Mouse (Mus musculus) myocyte (in vitro differentiated cells): ENCODE results near the gene Kif18a. TPM values are rescaled to one million over a fixed set of nuclear protein-coding genes. Genes with fewer than 3 reads are reported as not detected.

Experiments used
- H3K27me3 ChIP-seq: one replicate; pipeline ENCODE4 v1.6.1; 2011; ENCODE audit not compliant: control insufficient read depth, insufficient read depth, insufficient read length
- H3K36me3 ChIP-seq: one replicate; pipeline ENCODE4 v1.6.1; 2011; ENCODE audit not compliant: control insufficient read depth, insufficient read depth
- H3K4me2 ChIP-seq: one replicate; pipeline ENCODE4 v1.6.1; 2011; ENCODE audit warnings: low read depth, control low read depth
- H3K4me3 ChIP-seq: one replicate; pipeline ENCODE4 v1.5.1; 2011; ENCODE audit warnings: mild to moderate bottlenecking, control low read depth, moderate library complexity
- H3K79me2 ChIP-seq: one replicate; pipeline ENCODE4 v1.6.1; 2011; ENCODE audit not compliant: control insufficient read depth, insufficient read depth
- H3ac ChIP-seq: one replicate; pipeline ENCODE4 v1.6.1; 2011; ENCODE audit not compliant: control insufficient read depth, insufficient read length
- CEBPB ChIP-seq: IDR thresholded peaks from 2 replicates; pipeline ENCODE4 v1.6.1; 2011; ENCODE audit warnings: mild to moderate bottlenecking, moderate library complexity; ENCODE audit not compliant: poor library complexity, insufficient read depth, severe bottlenecking
- E2F4 ChIP-seq: IDR thresholded peaks from one replicate; pipeline ENCODE4 v1.6.1; 2011; ENCODE audit warnings: mild to moderate bottlenecking, control low read depth, moderate library complexity; ENCODE audit not compliant: insufficient read depth
- MAX ChIP-seq: IDR thresholded peaks from one replicate; pipeline ENCODE4 v1.6.1; 2011; ENCODE audit warnings: low read depth, mild to moderate bottlenecking, control low read depth
- MYOD1 ChIP-seq, 3 experiments: IDR thresholded peaks; one replicate each; pipeline ENCODE4 v1.6.1; 2011; ENCODE audit warnings: control low read depth in 2 of 3, low read depth in 2 of 3, mild to moderate bottlenecking in 2 of 3, moderate library complexity in 1 of 3; ENCODE audit not compliant: insufficient read length in 2 of 3, control insufficient read depth in 1 of 3
- MYOG ChIP-seq, 3 experiments: IDR thresholded peaks; one replicate each; pipeline ENCODE4 v1.6.1; 2011; ENCODE audit warnings: control low read depth in 2 of 3, low read depth in 2 of 3, mild to moderate bottlenecking in 2 of 3; ENCODE audit not compliant: insufficient read length in 2 of 3, control insufficient read depth in 1 of 3, insufficient read depth in 1 of 3
- POLR2A ChIP-seq: IDR thresholded peaks from one replicate; pipeline ENCODE4 v1.6.1; 2011; ENCODE audit warnings: low read depth, mild to moderate bottlenecking, control low read depth, moderate library complexity; ENCODE audit not compliant: insufficient read length
- POLR2AphosphoS2 ChIP-seq: IDR thresholded peaks from one replicate; pipeline ENCODE4 v1.6.1; 2011; ENCODE audit warnings: low read depth, control low read depth; ENCODE audit not compliant: insufficient read length
- REST ChIP-seq: IDR thresholded peaks from one replicate; pipeline ENCODE4 v1.6.1; 2011; ENCODE audit warnings: mild to moderate bottlenecking, control low read depth, moderate library complexity; ENCODE audit not compliant: insufficient read depth, insufficient read length
- SRF ChIP-seq: IDR thresholded peaks from one replicate; pipeline ENCODE4 v1.6.1; 2011; ENCODE audit warnings: low read depth; ENCODE audit not compliant: control insufficient read depth, insufficient read length
- TCF12 ChIP-seq: IDR thresholded peaks from one replicate; pipeline ENCODE4 v1.6.1; 2011; ENCODE audit warnings: mild to moderate bottlenecking, control low read depth; ENCODE audit not compliant: poor library complexity, insufficient read depth, severe bottlenecking
- TCF3 ChIP-seq: IDR thresholded peaks from one replicate; pipeline ENCODE4 v1.6.1; 2011; ENCODE audit warnings: low read depth, control low read depth; ENCODE audit not compliant: insufficient read length
- USF1 ChIP-seq: IDR thresholded peaks from one replicate; pipeline ENCODE4 v1.6.1; 2011; ENCODE audit warnings: low read depth, mild to moderate bottlenecking, control low read depth, moderate library complexity
- polyA plus RNA-seq: library from polyadenylated mRNA; unstranded; fragments of >200 nt; fragmentation: generic; extraction: Trizol; gene quantifications from one replicate; pipeline ENCODE4 v1.2.1, GENCODE M21; 2012; ENCODE audit warnings: missing spikeins

Gene Kif18a
- polyA plus RNA-seq, 1 experiment: 1.6 TPM

DNA sequence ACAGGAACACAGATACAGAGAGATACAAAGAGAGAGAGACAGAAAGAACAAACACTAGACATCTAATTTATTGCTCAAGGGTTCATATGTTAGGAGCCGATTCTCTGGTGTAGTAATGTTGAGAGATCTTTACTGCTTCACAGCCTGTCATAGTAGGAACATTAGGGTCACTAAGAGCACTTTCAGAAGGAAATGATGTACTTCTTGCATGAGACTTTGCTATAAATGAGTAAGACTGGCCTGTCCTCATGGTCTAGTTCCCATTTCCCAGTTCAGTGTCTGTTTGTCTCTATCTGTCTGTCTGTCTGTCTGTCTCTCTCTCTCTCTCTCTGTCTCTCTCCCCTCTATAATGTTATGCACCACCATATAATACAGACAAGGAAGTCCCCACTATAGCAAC, 7.4 kb upstream of the Kif18a start:
- Histone ChIP-seq H3K4me3 (no peak overlapping the region), H3K36me3 (no peaks in the 10 kb centered on the region), H3K4me2 (no peak overlapping the region), H3ac (no peak overlapping the region), H3K79me2 (no peaks in the 10 kb centered on the region), H3K27me3 (no peaks in the 10 kb centered on the region)
- TF ChIP-seq MYOD1 (IDR thresholded peaks at IDR 0.05; ENCODE audit: control insufficient read depth in 1 of 3, insufficient read length in 2 of 3, low read depth in 2 of 3) (no peak), TCF3 (no peak), E2F4 (no peak), SRF (no peak), USF1 (no peak), CEBPB (no peak), MYOG (IDR thresholded peaks at IDR 0.05; ENCODE audit: control insufficient read depth in 1 of 3, insufficient read depth in 1 of 3, insufficient read length in 2 of 3, low read depth in 2 of 3) (no peak), MAX (no peak), POLR2AphosphoS2 (no peak), POLR2A (no peak), REST (no peak), TCF12 (no peak)

DNA sequence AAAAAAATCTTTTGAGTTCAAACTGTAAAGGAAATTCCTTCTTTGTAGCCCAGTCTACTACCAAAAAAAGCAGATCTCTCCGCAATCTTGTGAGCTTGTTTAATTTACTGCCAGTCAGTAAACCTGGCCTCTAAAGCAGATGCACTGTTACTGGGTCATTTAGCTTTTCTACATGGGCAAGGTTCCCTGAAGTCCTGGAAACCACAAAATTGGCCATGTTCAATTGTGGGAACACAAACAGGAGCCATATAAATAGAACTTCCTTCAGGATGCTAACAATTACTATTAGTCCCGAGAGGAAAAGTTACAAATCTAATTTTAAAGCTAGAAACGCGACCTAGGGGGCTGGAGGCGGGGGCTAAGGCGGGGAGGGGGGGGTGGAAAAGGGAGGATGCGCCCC, 2.9 kb upstream of the Kif18a start:
- peak overlapping the region; percentile 50 for H3K4me2 ChIP-seq
- H3K79me2 ChIP-seq: peaks cover 17% of the 10 kb centered on the region
- no peaks in the 10 kb centered on the region for H3K36me3 ChIP-seq
- no peak overlapping the region for H3ac ChIP-seq
- TF ChIP-seq TCF12 (no peak), E2F4 (no peak), CEBPB (no peak), POLR2A (no peak)
- no peaks in the 10 kb centered on the region for H3K27me3 ChIP-seq
- peak overlapping the region; percentile 42 for H3K4me3 ChIP-seq

DNA sequence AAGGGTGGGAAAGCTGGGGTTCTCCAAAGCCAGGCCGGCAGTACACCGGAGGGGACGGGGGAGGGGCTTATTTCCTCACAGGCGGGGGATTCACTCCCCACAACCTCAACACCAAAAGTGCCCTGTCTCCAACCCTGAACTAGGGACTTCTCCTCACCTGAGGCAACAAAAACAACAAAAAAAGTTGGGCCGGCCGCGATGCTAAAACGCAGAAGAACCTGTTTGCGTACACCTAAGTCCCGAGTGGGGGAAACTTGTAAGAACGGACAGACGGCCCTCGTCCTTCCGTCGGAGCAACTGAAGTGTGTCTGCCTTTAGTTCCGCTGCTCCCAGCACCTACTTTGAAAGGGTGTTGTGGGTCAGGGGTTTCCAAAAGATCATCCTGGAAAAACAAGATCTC, 2.5 kb upstream of the Kif18a start:
- Histone ChIP-seq H3ac (no peak overlapping the region), H3K4me3 (peak overlapping the region; percentile 42), H3K36me3 (no peaks in the 10 kb centered on the region), H3K79me2 (peaks cover 21% of the 10 kb centered on the region), H3K27me3 (no peaks in the 10 kb centered on the region), H3K4me2 (peak overlapping the region; percentile 50)
- TF ChIP-seq TCF3 (no peak), SRF (no peak), MYOD1 (IDR thresholded peaks at IDR 0.05; ENCODE audit: control insufficient read depth in 1 of 3, insufficient read length in 2 of 3, low read depth in 2 of 3) (no peak), POLR2A (peak; percentile 21), REST (no peak), USF1 (no peak), MAX (no peak), CEBPB (no peak)

DNA sequence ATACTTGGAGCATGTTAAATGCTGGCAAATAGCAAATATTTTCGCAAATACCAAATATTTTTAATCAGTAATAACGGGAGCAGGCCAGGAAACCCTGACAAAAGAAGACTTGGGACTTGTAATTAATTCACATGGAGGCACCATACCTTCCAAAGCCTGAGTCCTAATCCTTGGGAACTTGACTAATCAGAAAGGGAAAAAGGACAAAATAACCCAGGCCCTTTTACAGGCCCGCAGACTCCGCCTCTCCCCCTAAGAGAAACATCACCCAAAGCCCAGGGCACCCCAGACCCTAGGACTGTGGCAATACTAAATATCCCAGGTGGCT, 302 bp upstream of the Kif18a start:
- H3K4me2 ChIP-seq: peak overlapping the region; percentile 91
- peak overlapping the region; percentile 91 for H3ac ChIP-seq
- H3K79me2 ChIP-seq: peaks cover 41% of the 10 kb centered on the region
- no peaks in the 10 kb centered on the region for H3K27me3 ChIP-seq
- no peaks in the 10 kb centered on the region for H3K36me3 ChIP-seq
- peak overlapping the region; percentile 84 for H3K4me3 ChIP-seq
- TF ChIP-seq MAX: no peak
- TF ChIP-seq POLR2A: no peak
- no peak for TF ChIP-seq MYOG (IDR thresholded peaks at IDR 0.05; ENCODE audit: control insufficient read depth in 1 of 3, insufficient read depth in 1 of 3, insufficient read length in 2 of 3, low read depth in 2 of 3)

DNA sequence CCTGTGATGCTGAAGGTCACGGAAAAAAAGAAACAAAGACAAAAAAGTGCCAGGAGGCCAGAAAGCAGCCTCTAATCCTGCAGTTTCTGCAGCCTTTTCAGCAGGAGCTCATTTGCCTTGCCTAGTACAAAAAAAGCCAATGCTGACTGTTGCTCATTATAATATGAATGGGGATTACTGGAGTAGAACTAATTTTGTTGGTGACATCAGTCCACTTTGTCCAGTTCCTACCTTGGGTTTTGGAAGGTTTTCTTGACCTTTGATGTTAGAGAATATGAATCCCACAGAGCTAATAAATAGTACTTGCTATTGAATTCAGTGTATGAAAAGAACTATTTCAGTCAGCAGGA, 778 bp downstream of the Kif18a start:
- H3K4me3 ChIP-seq: peak overlapping the region; percentile 84
- H3K79me2 ChIP-seq: peaks cover 52% of the 10 kb centered on the region
- H3K4me2 ChIP-seq: peak overlapping the region; percentile 69
- H3ac ChIP-seq: peak overlapping the region; percentile 91
- no peaks in the 10 kb centered on the region for H3K36me3 ChIP-seq
- no peaks in the 10 kb centered on the region for H3K27me3 ChIP-seq
- TF ChIP-seq TCF3 (no peak), MAX (no peak), POLR2A (no peak)

DNA sequence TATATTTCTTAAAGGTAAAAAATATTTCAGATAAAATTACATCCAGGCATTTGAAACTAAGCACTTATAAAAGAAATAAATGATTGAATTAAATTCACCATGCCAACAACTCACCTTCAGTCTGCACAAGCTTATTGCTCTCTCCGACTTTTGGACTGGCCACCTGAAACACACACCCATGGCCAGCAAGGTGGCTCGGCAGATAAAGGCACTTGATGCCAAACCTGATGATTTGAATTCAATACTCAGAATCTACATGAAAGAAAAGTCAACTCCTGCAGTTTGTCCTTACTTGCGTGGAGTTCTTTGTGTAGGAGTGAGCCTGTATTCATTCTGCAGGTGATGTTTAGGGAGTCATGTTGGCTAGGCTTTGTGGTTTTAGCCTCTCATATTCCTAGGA, 3.6 kb downstream of the Kif18a start:
- TF ChIP-seq POLR2AphosphoS2 (no peak), POLR2A (no peak), TCF12 (no peak), CEBPB (no peak), E2F4 (no peak), MYOD1 (IDR thresholded peaks at IDR 0.05; ENCODE audit: control insufficient read depth in 1 of 3, insufficient read length in 2 of 3, low read depth in 2 of 3) (no peak), USF1 (no peak), MYOG (IDR thresholded peaks at IDR 0.05; ENCODE audit: control insufficient read depth in 1 of 3, insufficient read depth in 1 of 3, insufficient read length in 2 of 3, low read depth in 2 of 3) (no peak), SRF (no peak)
- no peaks in the 10 kb centered on the region for H3K27me3 ChIP-seq
- peaks cover 65% of the 10 kb centered on the region for H3K79me2 ChIP-seq
- H3K4me2 ChIP-seq: no peak overlapping the region
- no peak overlapping the region for H3ac ChIP-seq
- H3K36me3 ChIP-seq: no peaks in the 10 kb centered on the region
- H3K4me3 ChIP-seq: no peak overlapping the region
